Mouse (Mus musculus) liver, embryonic 14.5 days (tissue): Measurements from ENCODE around the gene Arhgef12. TPM values are rescaled to one million over a fixed set of nuclear protein-coding genes. Genes with fewer than 3 reads are reported as not detected.

Experiments
- ATAC-seq: fragments of 200-750 bp; cut with Nextera tagmentation; 2 replicates; pipeline ENCODE4 v1.8.0; 2017; ENCODE audit warnings: moderate number of reproducible peaks, mild to moderate bottlenecking, moderate library complexity; ENCODE audit not compliant: insufficient read depth
- DNase-seq, 3 experiments: peaks; one replicate each; pipeline ENCODE4 v3.0.0-alpha.2; 2012 to 2013; ENCODE audit warnings: low read depth in 3 of 3, low spot score in 3 of 3
- H3K27ac ChIP-seq: fragments of 300-500 bp; sonication (generic); 2 replicates; pipeline ENCODE4 v1.5.1; 2014; ENCODE audit warnings: moderate library complexity, mild to moderate bottlenecking, control low read depth, inconsistent platforms
- H3K27me3 ChIP-seq: fragments of 300-500 bp; sonication (generic); 2 replicates; pipeline ENCODE4 v1.6.1; 2014; ENCODE audit warnings: mild to moderate bottlenecking, low read length, moderate library complexity; ENCODE audit not compliant: control insufficient read depth, insufficient read depth
- H3K36me3 ChIP-seq: fragments of 300-500 bp; sonication (generic); replicated peaks from 2 replicates; pipeline ENCODE4 v1.6.1; 2014; ENCODE audit warnings: low read depth; ENCODE audit not compliant: control insufficient read depth, insufficient read depth
- H3K4me1 ChIP-seq, 2 experiments: fragments of 200-500 bp in 1 of 2; fragments of 300-500 bp in 1 of 2; sonication (generic) in 1 of 2; replicated peaks; 2 replicates each; pipeline ENCODE4 v1.6.1; 2012 to 2014; ENCODE audit warnings: antibody characterized with exemption in 1 of 2, inconsistent platforms in 1 of 2, low read length in 1 of 2; ENCODE audit not compliant: control insufficient read depth in 2 of 2, insufficient read depth in 2 of 2
- H3K4me2 ChIP-seq: fragments of 300-500 bp; sonication (generic); 2 replicates; pipeline ENCODE4 v1.6.1; 2014; ENCODE audit warnings: low read depth, mild to moderate bottlenecking, control low read depth, moderate library complexity
- H3K4me3 ChIP-seq, 2 experiments: fragments of 200-500 bp in 1 of 2; fragments of 300-500 bp in 1 of 2; sonication (generic) in 1 of 2; 2 replicates each; pipeline ENCODE4 v1.5.1; 2012 to 2014; ENCODE audit warnings: low read depth in 2 of 2, low read length in 2 of 2, mild to moderate bottlenecking in 2 of 2, control low read depth in 1 of 2, inconsistent platforms in 1 of 2, moderate library complexity in 1 of 2; ENCODE audit not compliant: insufficient read depth in 1 of 2
- H3K9ac ChIP-seq: fragments of 300-500 bp; sonication (generic); replicated peaks from 2 replicates; pipeline ENCODE4 v1.6.1; 2014; ENCODE audit warnings: mild to moderate bottlenecking, control low read depth, moderate library complexity
- H3K9me3 ChIP-seq: fragments of 300-500 bp; sonication (generic); 2 replicates; pipeline ENCODE4 v1.6.1; 2016; ENCODE audit warnings: low read length, mixed read lengths; ENCODE audit not compliant: control insufficient read depth
- CTCF ChIP-seq: IDR thresholded peaks from 2 replicates; pipeline ENCODE4 v1.5.1; 2016; ENCODE audit warnings: antibody characterized with exemption, low read depth, control low read depth
- EP300 ChIP-seq: IDR thresholded peaks from 2 replicates; pipeline ENCODE4 v1.6.1; 2016; ENCODE audit warnings: antibody characterized with exemption, low read depth
- WGBS: fragments of 180-500 bp; shearing (Covaris S2); extraction: QIAGEN DNeasy Blood & Tissue Kit; methylation state at CpG from one replicate; pipeline ENCODE4 v1.1.7; 2014; ENCODE audit not compliant: insufficient replicate concordance; 5-methylcytosine and 5-hydroxymethylcytosine counted together
- polyA plus RNA-seq, 2 experiments: library from polyadenylated mRNA; depleted of rRNA in 1 of 2; stranded (reverse) in 1 of 2; unstranded in 1 of 2; fragments of >200 nt; fragmentation: Nextera tagmentation in 1 of 2; extraction: Ambion mirVana in 1 of 2; gene quantifications; 2 replicates each; pipeline versions ENCODE4 v1.2.1 to v1.2.3; 2012 to 2014

Gene Arhgef12
- polyA plus RNA-seq (2012; rRNA removed) (7.5 and 9.3 TPM in 2 replicates), polyA plus RNA-seq (2014; fragmentation: Nextera tagmentation; extraction: Ambion mirVana) (5.2 and 6.5 TPM in 2 replicates)

GRCm38 (mm10) chr9:43107187-43107517 lies at the start of gene Arhgef12:
Gene Arhgef12 (minus strand): TSS chr9:43107239.
- H3K4me3 ChIP-seq, result peak within 1 kb of the TSS; percentile 89 to 98
- H3K9me3 ChIP-seq, result no peaks in the 10 kb centered on the region
- H3K27me3 ChIP-seq, result peaks cover 20% of the 10 kb centered on the region
- 30% methylated on average over 10 of the region's 10 CpGs for WGBS
- DNase-seq (no peak), ATAC-seq (no peak)
- H3K36me3 ChIP-seq, result no peaks in the 10 kb centered on the region
- peak within 1 kb of the TSS; percentile 78 for H3K4me2 ChIP-seq
- peak within 1 kb of the TSS; percentile 85 for H3K9ac ChIP-seq
- H3K4me1 ChIP-seq, result peaks cover 16 to 19% of the 10 kb centered on the region in 2 experiments
- peak within 1 kb of the TSS; percentile 80 for H3K27ac ChIP-seq
- TF ChIP-seq CTCF, result peak; percentile 53
- TF ChIP-seq EP300, result no peak

GRCm38 (mm10) chr9:43155960-43156359 lies 48.9 kb upstream of the Arhgef12 start:
- Histone ChIP-seq H3K9ac (no peak overlapping the region), H3K4me2 (no peak overlapping the region), H3K36me3 (no peaks in the 10 kb centered on the region), H3K4me1 (no peaks in the 10 kb centered on the region), H3K27ac (no peak overlapping the region), H3K27me3 (no peaks in the 10 kb centered on the region), H3K9me3 (no peaks in the 10 kb centered on the region), H3K4me3 (no peak overlapping the region)
- ATAC-seq, result no peak
- 25% methylated on average over 6 of the region's 6 CpGs for WGBS
- DNase-seq, result no peak
- TF ChIP-seq EP300 (no peak), CTCF (no peak)

- ATAC-seq (no peak), DNase-seq (no peak)
- Histone ChIP-seq H3K27ac (no peak overlapping the region), H3K4me1 (no peaks in the 10 kb centered on the region), H3K4me3 (no peak overlapping the region), H3K9ac (no peak overlapping the region), H3K27me3 (no peaks in the 10 kb centered on the region), H3K9me3 (no peaks in the 10 kb centered on the region), H3K36me3 (no peaks in the 10 kb centered on the region), H3K4me2 (no peak overlapping the region)
- TF ChIP-seq EP300, result no peak
- TF ChIP-seq CTCF, result no peak
- 58% methylated on average over 6 of the region's 6 CpGs for WGBS
These were observed 44.7 kb upstream of the Arhgef12 start for GRCm38 (mm10) chr9:43151779-43152178.

- Histone ChIP-seq H3K4me2 (no peak overlapping the region), H3K36me3 (no peaks in the 10 kb centered on the region), H3K27ac (no peak overlapping the region), H3K4me1 (no peaks in the 10 kb centered on the region), H3K9ac (no peak overlapping the region), H3K4me3 (no peak overlapping the region), H3K9me3 (no peaks in the 10 kb centered on the region), H3K27me3 (no peaks in the 10 kb centered on the region)
- TF ChIP-seq EP300 (no peak), CTCF (no peak)
- no peak for DNase-seq
- ATAC-seq, result no peak
- WGBS, result 63% methylated on average over 9 of the region's 9 CpGs
These were observed 43.9 kb upstream of the Arhgef12 start for GRCm38 (mm10) chr9:43150957-43151356.

- DNase-seq, result no peak
- Histone ChIP-seq H3K4me3 (no peak overlapping the region), H3K4me1 (no peaks in the 10 kb centered on the region), H3K27me3 (no peaks in the 10 kb centered on the region), H3K9me3 (no peaks in the 10 kb centered on the region), H3K36me3 (no peaks in the 10 kb centered on the region), H3K27ac (no peak overlapping the region), H3K9ac (no peak overlapping the region), H3K4me2 (no peak overlapping the region)
- TF ChIP-seq EP300 (no peak), CTCF (no peak)
- ATAC-seq, result no peak
- 29% methylated on average over 10 of the region's 10 CpGs for WGBS
These were observed 43.0 kb upstream of the Arhgef12 start for GRCm38 (mm10) chr9:43150075-43150474.
